Mouse (Mus musculus) E14TG2a.4 (cell line): ENCODE data around the gene Tmem164.

Source experiments
- CTCF ChIP-seq: conservative IDR thresholded peaks from 2 replicates; pipeline ENCODE4 v1.5.1; 2014; ENCODE audit warnings: low read length
- POU5F1 ChIP-seq: IDR thresholded peaks from 2 replicates; pipeline ENCODE4 v1.6.1; 2014; ENCODE audit warnings: low read length, borderline replicate concordance

DNA sequence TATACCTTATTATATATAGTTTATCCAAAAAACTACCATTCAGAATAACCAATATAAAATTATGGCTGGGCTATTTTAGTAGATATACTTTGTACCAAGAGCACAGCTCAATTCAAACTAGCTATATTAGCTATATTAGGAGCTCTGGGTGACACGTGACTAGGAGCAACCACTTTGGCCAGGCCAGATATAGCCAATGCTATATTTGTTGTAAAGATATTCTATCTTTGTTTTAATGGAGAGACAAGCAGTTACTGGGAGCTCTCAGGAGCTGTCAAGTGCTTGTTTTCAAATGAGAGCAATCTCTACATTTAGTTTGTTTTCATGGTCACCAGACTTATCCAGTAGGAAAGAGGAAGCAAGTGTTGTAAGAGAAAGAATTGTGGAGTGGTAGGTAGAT is 144.1 kb downstream of the Tmem164 start:
- TF ChIP-seq CTCF (no peak), POU5F1 (no peak)
